Mouse (Mus musculus) bone marrow, adult 2 months (tissue): ENCODE data around the gene Dnajb2. TPM values are rescaled to one million over a fixed set of nuclear protein-coding genes. Genes with fewer than 3 reads are reported as not detected.

Experiments
- H3K27ac ChIP-seq: fragments of 200-500 bp; 2 replicates; pipeline ENCODE4 v1.5.1; 2012; ENCODE audit warnings: low read depth, mild to moderate bottlenecking, control low read depth, inconsistent platforms, low read length; ENCODE audit not compliant: control insufficient read depth, poor library complexity, insufficient read depth
- H3K4me1 ChIP-seq: fragments of 200-500 bp; 2 replicates; pipeline ENCODE4 v1.6.1; 2011; ENCODE audit warnings: low read length; ENCODE audit not compliant: control insufficient read depth, insufficient read depth
- H3K4me3 ChIP-seq: fragments of 200-500 bp; replicated peaks from 2 replicates; pipeline ENCODE3; 2011; ENCODE audit warnings: mild to moderate bottlenecking, low read depth, low read length, control low read depth; ENCODE audit not compliant: control insufficient read depth
- CTCF ChIP-seq: fragments of 200-500 bp; IDR thresholded peaks from 2 replicates; pipeline ENCODE4 v1.5.1; 2011; ENCODE audit warnings: low read length, control low read depth; ENCODE audit not compliant: control insufficient read depth, insufficient read depth
- POLR2A ChIP-seq: fragments of 200-500 bp; IDR thresholded peaks from 2 replicates; pipeline ENCODE4 v1.6.1; 2011; ENCODE audit warnings: low read depth, mild to moderate bottlenecking, control low read depth, low read length, borderline replicate concordance; ENCODE audit not compliant: control insufficient read depth
- WGBS: fragments of 180-500 bp; shearing (Covaris S2); methylation state at CpG from one replicate; pipeline ENCODE4 v1.1.7; 2018; 5-methylcytosine and 5-hydroxymethylcytosine counted together
- polyA plus RNA-seq: library from polyadenylated mRNA; stranded (reverse); fragments of >200 nt; gene quantifications from 2 replicates; pipeline ENCODE4 v1.2.4, GENCODE M21; 2011; ENCODE audit warnings: low replicate concordance; ENCODE audit not compliant: missing spikeins, insufficient read depth, insufficient read length

Dnajb2 gene
- polyA plus RNA-seq, 1 experiment: 119 TPM

GRCm38 (mm10) chr1:75215785-75216184 is 20.4 kb upstream of the Dnajb2 start:
- Histone ChIP-seq H3K27ac (peak overlapping the region; percentile 93), H3K4me1 (peaks cover 19% of the 10 kb centered on the region), H3K4me3 (peak overlapping the region; percentile 98)
- no peak for TF ChIP-seq CTCF
- TF ChIP-seq POLR2A: no peak
- 59% methylated on average over 9 of the region's 9 CpGs for WGBS

GRCm38 (mm10) chr1:75216797-75217585 is 19.2 kb upstream of the Dnajb2 start:
- no peak for TF ChIP-seq CTCF
- TF ChIP-seq POLR2A: peak; percentile 35; the same call in 1 of the 2 replicates
- H3K27ac ChIP-seq: peak overlapping the region; percentile 93
- H3K4me1 ChIP-seq: peaks cover 15% of the 10 kb centered on the region
- H3K4me3 ChIP-seq: peak overlapping the region; percentile 98
- 24% methylated on average over 13 of the region's 13 CpGs for WGBS

GRCm38 (mm10) chr1:75217893-75218226 is 18.3 kb upstream of the Dnajb2 start:
- TF ChIP-seq CTCF (no peak), POLR2A (no peak)
- peaks cover 15% of the 10 kb centered on the region for H3K4me1 ChIP-seq
- H3K27ac ChIP-seq: peak overlapping the region; percentile 94
- H3K4me3 ChIP-seq: peak overlapping the region; percentile 98
- under 1% methylated on average over 6 of the region's 6 CpGs for WGBS

GRCm38 (mm10) chr1:75218227-75219001 is 17.8 kb upstream of the Dnajb2 start:
- Histone ChIP-seq H3K27ac (peak overlapping the region; percentile 94), H3K4me1 (peaks cover 15% of the 10 kb centered on the region), H3K4me3 (peak overlapping the region; percentile 98)
- no peak for TF ChIP-seq CTCF
- TF ChIP-seq POLR2A: peak; percentile 43; the same call in 1 of the 2 replicates
- under 1% methylated on average over 38 of the region's 38 CpGs for WGBS

GRCm38 (mm10) chr1:75219078-75219477 is 17.1 kb upstream of the Dnajb2 start:
- peak overlapping the region; percentile 94 for H3K27ac ChIP-seq
- TF ChIP-seq POLR2A: peak; percentile 100
- peak; percentile 44 for TF ChIP-seq CTCF
- peak overlapping the region; percentile 98 for H3K4me3 ChIP-seq
- under 1% methylated on average over 24 of the region's 24 CpGs for WGBS
- H3K4me1 ChIP-seq: peaks cover 12% of the 10 kb centered on the region

- Histone ChIP-seq H3K4me1 (peaks cover 12% of the 10 kb centered on the region), H3K4me3 (peak within 1 kb of the TSS; percentile 98), H3K27ac (peak within 1 kb of the TSS; percentile 94)
- TF ChIP-seq POLR2A: no peak
- peak; percentile 30; the same call in 1 of the 2 replicates for TF ChIP-seq CTCF
- WGBS: 6% methylated on average over 34 of the region's 34 CpGs
Observed at GRCm38 (mm10) chr1:75219531-75219930, 16.7 kb upstream of the Dnajb2 start, which contains the start of gene Tuba4a. TSS of gene Tuba4a (minus strand) at chr1:75219865.

GRCm38 (mm10) chr1:75221538-75221937 is 14.7 kb upstream of the Dnajb2 start:
- Histone ChIP-seq H3K4me1 (peaks cover 4% of the 10 kb centered on the region; the same call in 1 of the 2 replicates), H3K4me3 (no peak overlapping the region), H3K27ac (no peak overlapping the region)
- no peak for TF ChIP-seq POLR2A
- TF ChIP-seq CTCF: no peak
- 58% methylated on average over 3 of the region's 3 CpGs for WGBS

- Histone ChIP-seq H3K27ac (no peak overlapping the region), H3K4me1 (peaks cover 1% of the 10 kb centered on the region), H3K4me3 (no peak overlapping the region)
- TF ChIP-seq POLR2A (no peak), CTCF (no peak)
- 28% methylated on average over 6 of the region's 6 CpGs for WGBS
Observed at GRCm38 (mm10) chr1:75222926-75223325, 13.3 kb upstream of the Dnajb2 start.

- TF ChIP-seq CTCF: no peak
- TF ChIP-seq POLR2A: no peak
- peaks cover 1% of the 10 kb centered on the region for H3K4me1 ChIP-seq
- H3K27ac ChIP-seq: no peak overlapping the region
Observed at GRCm38 (mm10) chr1:75223532-75223931, 12.7 kb upstream of the Dnajb2 start.

More at GRCm38 (mm10) chr1:75223532-75223931, 12.7 kb upstream of the Dnajb2 start:
- H3K4me3 ChIP-seq: no peak overlapping the region
- WGBS: 2% methylated on average over 6 of the region's 6 CpGs
